Mouse (Mus musculus): ENCODE data around the gene Runx3.

DNA sequence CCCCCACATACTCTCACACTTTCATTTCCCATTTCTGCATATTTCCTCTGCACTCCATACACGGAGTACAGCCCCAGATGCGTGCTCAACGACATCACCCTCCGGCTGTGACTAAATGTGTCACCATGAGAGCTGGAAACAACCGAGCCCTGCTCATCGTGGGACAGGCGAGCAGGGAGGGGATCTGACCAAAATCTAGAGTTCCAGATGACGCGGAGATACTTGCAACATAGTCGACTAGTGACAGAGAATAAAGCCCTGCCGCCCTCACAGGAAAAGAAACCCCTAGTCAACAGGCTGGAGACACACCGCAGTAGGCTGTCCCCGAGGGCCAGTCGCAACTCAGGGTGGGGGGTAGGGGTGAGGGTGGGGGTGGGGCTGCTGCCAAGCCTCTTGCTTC lies 82.8 kb downstream of the Runx3 start:
- no peak for TF ChIP-seq CTCF (IDR thresholded peaks at IDR 0.05; ENCODE audit: low read depth)
- TF ChIP-seq EP300 (optimal IDR thresholded peaks at IDR 0.05), result no peak

Measured in stomach, postnatal 0 days (tissue).